Mouse (Mus musculus): ENCODE measurements at regions not wholly inside any gene's neighbourhood (a gene's known extent, or its start where the extent isn't known, plus 50 kb on each side); places are given as distances from the start of the nearest gene placed in this dataset. TPM values are rescaled to one million over a fixed set of nuclear protein-coding genes. Genes with fewer than 3 reads are reported as not detected.

- no peak for ATAC-seq (ENCODE audit: extremely low read depth, insufficient number of reproducible peaks, low FRiP score, low TSS enrichment)
- no peaks in the 10 kb centered on the region for H3K4me1 ChIP-seq
- no peak overlapping the region for H3K4me2 ChIP-seq
- 74% methylated on average over 7 of the region's 7 CpGs for WGBS
- H3K36me3 ChIP-seq, result no peaks in the 10 kb centered on the region
- no peak overlapping the region for H3K9ac ChIP-seq
- no peak overlapping the region for H3K27ac ChIP-seq (replicated peaks)
- no peaks in the 10 kb centered on the region for H3K9me3 ChIP-seq
- H3K4me3 ChIP-seq, result no peak overlapping the region
- H3K27me3 ChIP-seq (replicated peaks), result no peaks in the 10 kb centered on the region
Measured at GRCm38 (mm10) chr7:117734994-117735698, 354.4 kb downstream of the Xylt1 start.

- no peak for ATAC-seq (ENCODE audit: extremely low read depth, insufficient number of reproducible peaks, low FRiP score, low TSS enrichment)
- Histone ChIP-seq H3K9me3 (peaks cover 7% of the 10 kb centered on the region), H3K9ac (no peak overlapping the region), H3K4me2 (no peak overlapping the region), H3K36me3 (no peaks in the 10 kb centered on the region), H3K27me3 (replicated peaks) (no peaks in the 10 kb centered on the region), H3K27ac (replicated peaks) (no peak overlapping the region), H3K4me1 (no peaks in the 10 kb centered on the region), H3K4me3 (no peak overlapping the region)
- WGBS, result 68% methylated on average over 4 of the region's 4 CpGs
Measured at GRCm38 (mm10) chr7:117729067-117729466, 348.3 kb downstream of the Xylt1 start.

Small RNA genes in the stretch of these regions (microRNA-seq; reads per million reads assigned to microRNA genes)
- gene Gm24063, result not detected
